Mouse (Mus musculus) splenic B cell, adult 2 months (primary cell): Measurements from ENCODE around the gene Fam25c.
"Not testable (repeated sequence)": the region's sequence is repeated elsewhere in the genome, so short reads cannot be mapped to it uniquely, and the experiment has no call there.

ENCODE experiments used
- DNase-seq: peaks from one replicate; pipeline ENCODE4 v3.0.0-alpha.2; 2011; ENCODE audit warnings: low read depth, low spot score
- H3K27me3 ChIP-seq: 2 replicates; pipeline ENCODE4 v1.6.1; 2012; ENCODE audit warnings: mild to moderate bottlenecking, low read length, moderate library complexity, mixed read lengths; ENCODE audit not compliant: control insufficient read depth, poor library complexity, insufficient read depth, severe bottlenecking
- H3K36me3 ChIP-seq: 2 replicates; pipeline ENCODE4 v1.6.1; 2012; ENCODE audit warnings: mild to moderate bottlenecking, low read length, moderate library complexity, mixed read lengths; ENCODE audit not compliant: control insufficient read depth, poor library complexity, insufficient read depth, severe bottlenecking

The Fam25c gene

DNA sequence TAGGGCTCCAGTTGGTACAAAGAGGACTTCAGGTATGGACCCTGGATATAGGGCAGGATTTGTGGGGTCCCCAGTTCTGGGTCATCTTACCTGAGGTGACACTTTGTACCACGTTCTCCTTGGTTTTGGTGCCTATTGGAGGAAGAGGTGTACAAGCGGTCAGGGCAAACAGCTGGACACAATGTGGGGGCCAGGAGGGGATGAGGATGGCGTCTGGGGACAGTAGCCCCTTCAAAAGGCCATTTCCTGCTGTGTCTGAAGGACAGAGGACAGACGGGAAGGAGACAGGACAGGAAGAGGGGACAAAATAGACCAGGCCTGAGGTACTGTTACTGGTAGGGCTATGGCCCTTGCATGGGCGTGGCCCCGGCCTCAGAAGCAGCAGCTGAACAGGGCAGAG is 18.3 kb upstream of the Fam25c start:
- DNase-seq = no peak
- H3K27me3 ChIP-seq = no peaks in the 10 kb centered on the region
- H3K36me3 ChIP-seq = no peaks in the 10 kb centered on the region

DNA sequence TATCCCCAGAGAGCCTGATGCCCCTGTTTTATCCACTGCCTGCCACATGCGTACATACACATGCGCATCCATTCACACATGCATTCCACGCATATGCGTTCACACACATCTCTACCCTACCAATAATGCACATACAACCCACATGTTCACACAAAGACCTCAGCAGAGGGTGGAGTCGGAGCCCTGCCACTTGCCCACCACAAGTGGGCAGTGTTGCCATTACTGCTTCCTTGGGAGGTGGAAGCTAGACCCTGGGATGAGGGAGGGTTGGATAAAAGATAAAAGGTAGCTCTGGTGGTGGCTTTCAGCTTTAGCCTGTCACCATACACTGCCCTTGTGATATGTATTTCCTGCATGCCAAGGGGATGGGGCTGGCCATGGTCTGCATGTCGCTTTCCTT is 17.4 kb upstream of the Fam25c start:
- no peak for DNase-seq
- H3K27me3 ChIP-seq = no peaks in the 10 kb centered on the region
- H3K36me3 ChIP-seq = no peaks in the 10 kb centered on the region

DNA sequence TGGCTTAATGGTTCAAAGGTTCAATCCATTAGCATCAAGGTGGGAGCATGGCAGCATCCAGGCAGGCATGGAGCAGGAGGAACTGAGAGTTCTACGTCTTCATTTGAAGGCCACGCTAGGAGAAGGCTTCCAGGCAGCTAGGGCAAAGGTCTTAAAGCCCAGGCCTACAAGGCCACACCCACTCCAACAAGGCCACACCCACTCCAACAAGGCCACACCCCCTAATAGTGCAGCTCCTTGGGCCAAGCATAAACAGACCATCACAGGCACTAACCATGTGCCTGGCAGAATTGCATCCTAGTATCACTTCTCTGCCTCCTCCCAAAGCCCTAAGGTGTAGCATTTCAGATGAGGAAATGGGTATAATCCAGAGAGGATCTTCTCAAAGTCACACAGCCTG is 16.5 kb upstream of the Fam25c start:
- Histone ChIP-seq H3K36me3 (no peaks in the 10 kb centered on the region), H3K27me3 (no peaks in the 10 kb centered on the region)
- DNase-seq = no peak

GRCm38 (mm10) chr14:34370921-34371320 is 15.7 kb upstream of the Fam25c start:
- Histone ChIP-seq H3K36me3 (no peaks in the 10 kb centered on the region), H3K27me3 (no peaks in the 10 kb centered on the region)
- DNase-seq = no peak

DNA sequence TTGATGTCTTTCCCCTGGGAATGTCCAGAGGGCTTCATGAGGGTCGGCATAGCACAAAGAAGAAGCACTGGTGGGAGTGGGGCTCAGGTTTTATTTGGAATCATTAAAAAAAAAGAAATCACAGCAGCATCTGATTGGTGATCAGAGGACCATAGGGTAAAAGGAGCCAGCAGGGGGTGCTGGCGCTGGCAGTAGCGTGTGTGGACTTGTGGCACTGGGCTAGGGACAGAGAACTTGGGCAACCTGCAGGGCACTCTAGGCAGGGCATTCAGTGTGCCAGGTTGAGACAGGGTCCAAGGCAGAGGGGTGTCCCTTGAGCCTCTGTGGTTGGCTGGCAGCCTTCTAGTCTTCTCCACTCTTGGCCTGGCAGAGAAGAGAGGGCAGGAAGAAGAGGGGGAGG is 15.0 kb upstream of the Fam25c start:
- no peak for DNase-seq
- H3K36me3 ChIP-seq = no peaks in the 10 kb centered on the region
- no peaks in the 10 kb centered on the region for H3K27me3 ChIP-seq

DNA sequence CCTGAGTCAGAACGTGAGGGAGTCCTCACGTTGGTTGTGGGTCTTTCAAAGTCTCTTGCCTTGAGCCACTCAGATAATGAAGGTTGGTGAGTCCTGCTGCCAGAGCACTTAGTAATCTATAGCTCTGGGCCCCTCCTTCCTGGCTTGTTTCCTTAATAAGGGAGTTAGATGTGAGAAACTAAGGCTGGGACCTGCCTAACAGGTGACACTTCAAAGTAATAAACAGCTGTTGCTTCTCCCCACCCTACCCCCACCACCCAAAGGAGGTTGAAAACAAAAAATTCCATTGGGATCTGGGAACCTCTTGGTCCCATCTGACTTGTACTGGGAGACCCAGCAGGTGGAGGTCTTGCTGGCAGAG is 9.9 kb upstream of the Fam25c start:
- H3K36me3 ChIP-seq = no peaks in the 10 kb centered on the region
- no peak for DNase-seq
- H3K27me3 ChIP-seq = no peaks in the 10 kb centered on the region

GRCm38 (mm10) chr14:34364254-34365146 is 9.3 kb upstream of the Fam25c start:
- not testable (repeated sequence) for H3K36me3 ChIP-seq, H3K27me3 ChIP-seq, DNase-seq

DNA sequence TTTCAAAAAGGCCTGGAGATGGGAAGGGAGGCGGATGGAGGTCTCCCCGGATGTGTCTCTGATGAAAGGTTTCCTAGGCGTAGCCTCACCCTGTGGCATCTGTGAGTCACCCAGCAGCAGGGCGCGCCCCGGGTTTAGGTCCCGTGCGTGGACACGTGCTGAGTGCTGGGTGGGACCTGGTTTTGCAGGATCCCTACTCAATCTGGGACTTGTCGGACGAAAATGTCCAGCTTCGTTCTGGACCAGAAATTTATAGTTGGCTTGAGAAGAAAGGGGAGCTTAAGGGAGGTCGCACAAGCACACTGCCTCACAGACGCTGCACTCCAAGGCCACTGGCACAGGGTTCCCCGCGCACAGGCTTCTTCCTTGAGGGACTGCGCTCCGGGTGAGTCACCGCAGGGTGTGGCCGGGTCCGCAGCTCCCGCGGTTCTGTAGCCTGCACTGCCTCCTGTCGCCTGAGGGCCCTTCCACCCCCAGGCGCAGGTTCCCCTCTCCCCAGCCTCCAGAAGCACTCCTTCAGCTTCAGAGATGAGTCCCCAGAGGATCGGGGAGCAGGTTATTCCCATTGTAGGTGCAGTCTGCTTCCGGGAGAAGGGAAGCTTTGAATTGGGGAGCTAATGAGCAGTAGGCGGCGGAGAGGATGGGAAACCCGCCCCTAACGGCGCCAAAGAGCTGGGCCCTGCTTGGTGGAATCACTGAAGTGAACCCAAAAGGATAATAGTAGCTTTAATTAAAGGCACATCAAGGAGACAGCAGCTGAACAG is 8.4 kb upstream of the Fam25c start:
- Histone ChIP-seq H3K27me3 (no peaks in the 10 kb centered on the region), H3K36me3 (no peaks in the 10 kb centered on the region)
- no peak for DNase-seq

DNA sequence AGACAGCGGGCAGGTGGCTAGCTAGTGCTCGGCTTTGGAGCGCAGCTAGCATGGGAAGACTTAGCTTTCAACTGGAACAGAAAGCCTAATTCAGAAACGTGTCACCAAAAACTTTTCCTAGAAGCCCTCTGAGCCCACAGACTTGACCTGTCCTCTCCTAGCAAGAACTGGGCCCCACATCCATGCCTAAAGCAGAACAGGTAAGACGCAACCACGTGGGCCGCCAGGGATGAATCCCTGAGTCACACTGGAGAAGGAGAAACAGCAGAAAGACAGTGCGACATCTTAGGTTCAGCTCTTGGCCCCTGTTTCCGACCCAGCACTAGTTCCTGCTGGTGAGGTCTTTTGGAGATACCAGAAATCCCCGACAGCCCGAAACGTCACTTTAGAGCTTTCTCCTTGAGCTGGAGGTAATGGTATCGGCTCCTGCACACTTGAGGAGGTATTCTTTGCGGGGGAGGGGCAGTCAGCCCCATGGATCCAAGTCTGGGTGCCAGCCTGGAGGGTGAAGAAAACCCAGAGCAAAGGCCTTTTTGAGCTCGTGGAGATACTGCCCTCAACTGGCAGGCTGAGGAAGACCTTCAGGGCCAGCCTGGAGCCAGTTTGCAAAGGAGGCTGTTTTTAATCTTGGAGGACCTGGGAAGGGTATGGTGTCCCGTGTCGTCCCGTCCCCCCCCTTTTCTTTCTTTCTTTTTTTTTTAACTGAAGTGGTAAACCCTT is 7.7 kb upstream of the Fam25c start:
- no peaks in the 10 kb centered on the region for H3K36me3 ChIP-seq
- peak; percentile 41 for DNase-seq
- H3K27me3 ChIP-seq = no peaks in the 10 kb centered on the region

DNA sequence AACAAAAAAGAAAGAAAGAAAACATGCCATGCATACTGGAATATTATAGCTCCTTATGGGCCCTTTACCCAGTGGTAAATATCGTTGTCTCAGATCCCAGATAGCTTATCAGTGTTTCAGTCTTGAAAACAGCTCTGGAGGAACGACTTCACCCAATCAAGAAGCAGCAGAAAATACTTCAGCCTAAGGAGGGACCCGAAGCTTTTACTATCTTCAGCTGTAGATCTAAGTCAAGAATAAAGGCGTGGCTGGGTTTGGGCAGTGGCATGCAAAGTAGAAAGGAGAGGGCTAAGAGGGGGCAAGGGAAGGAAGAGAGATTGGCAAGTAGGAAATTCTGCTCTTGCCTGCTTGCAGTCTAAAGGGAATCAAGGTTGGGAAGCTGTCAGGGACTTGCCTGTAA is 6.9 kb upstream of the Fam25c start:
- Histone ChIP-seq H3K36me3 (no peaks in the 10 kb centered on the region), H3K27me3 (no peaks in the 10 kb centered on the region)
- no peak for DNase-seq

- H3K36me3 ChIP-seq = no peaks in the 10 kb centered on the region
- no peaks in the 10 kb centered on the region for H3K27me3 ChIP-seq
- no peak for DNase-seq
These were observed 5.0 kb upstream of the Fam25c start for GRCm38 (mm10) chr14:34360251-34360650.

DNA sequence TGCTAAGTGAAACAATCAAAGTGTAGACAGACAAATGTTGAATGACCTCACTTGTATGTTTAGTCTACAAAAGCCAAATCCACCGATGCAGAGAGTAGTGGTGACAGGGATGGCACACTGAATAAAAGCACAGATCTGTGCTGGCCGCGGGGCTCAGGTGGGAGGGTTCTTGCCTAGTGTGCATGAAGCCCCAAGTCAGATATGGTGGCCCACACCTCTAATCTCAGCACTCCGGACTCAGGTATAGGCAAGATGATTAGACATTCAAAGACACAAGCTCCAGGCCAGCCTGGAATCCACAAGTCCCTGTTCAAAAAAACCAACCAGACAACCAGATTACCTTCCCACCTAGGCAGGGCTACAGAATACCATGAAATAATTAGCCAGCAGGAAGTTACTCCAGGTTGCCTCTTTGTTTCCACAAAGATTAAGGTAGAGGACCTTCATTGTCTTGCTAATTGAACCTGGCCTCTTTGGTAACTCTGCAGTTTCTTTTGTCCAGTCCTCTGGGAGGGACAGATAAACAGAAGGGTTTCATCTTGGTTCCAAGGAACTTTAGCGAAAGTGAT is 4.5 kb upstream of the Fam25c start:
- Histone ChIP-seq H3K27me3 (no peaks in the 10 kb centered on the region), H3K36me3 (no peaks in the 10 kb centered on the region)
- DNase-seq = no peak

DNA sequence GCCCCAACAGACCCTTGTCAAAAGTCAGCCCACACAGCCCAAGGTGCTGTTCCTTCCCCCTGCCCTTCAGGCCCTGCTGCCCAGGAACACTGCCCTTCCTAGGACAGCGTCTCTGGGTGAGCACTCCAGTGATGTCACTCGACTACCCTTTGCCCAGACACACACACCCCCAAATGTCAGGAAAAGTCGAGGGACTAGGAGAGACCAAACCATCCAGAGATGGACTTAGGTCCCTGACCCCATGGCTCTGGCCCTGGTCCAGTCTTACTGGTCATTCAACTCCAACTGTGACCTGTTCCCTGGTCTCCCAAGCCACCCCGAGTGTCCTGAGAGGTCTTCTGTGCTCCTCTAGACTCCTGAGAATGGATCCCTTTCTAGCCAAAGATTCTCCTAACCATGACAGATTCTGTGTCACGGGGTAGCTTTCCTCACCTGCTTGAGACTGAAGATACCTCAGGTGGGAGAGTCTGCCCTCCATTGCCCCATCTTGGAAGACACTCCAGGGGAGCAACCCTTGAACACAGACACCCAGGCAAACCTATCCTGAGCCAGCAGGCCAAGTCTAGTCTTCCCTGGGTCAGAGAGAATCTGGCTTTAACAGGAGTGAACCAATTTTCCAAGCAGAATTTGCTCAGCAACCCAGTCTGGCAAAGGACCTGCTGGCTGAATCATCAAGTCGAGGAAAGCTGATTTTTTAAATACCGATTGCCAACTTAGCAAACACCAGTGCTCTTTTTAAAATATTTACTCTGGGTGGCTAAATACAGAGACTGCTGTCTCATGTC is 2.6 kb upstream of the Fam25c start:
- no peak for DNase-seq
- no peaks in the 10 kb centered on the region for H3K27me3 ChIP-seq
- no peaks in the 10 kb centered on the region for H3K36me3 ChIP-seq

- no peaks in the 10 kb centered on the region for H3K36me3 ChIP-seq
- no peaks in the 10 kb centered on the region for H3K27me3 ChIP-seq
- DNase-seq = no peak
These were observed 777 bp downstream of the Fam25c start for GRCm38 (mm10) chr14:34354456-34354855.
